Mouse (Mus musculus): Measurements from ENCODE around the gene Kmt2c.

DNA sequence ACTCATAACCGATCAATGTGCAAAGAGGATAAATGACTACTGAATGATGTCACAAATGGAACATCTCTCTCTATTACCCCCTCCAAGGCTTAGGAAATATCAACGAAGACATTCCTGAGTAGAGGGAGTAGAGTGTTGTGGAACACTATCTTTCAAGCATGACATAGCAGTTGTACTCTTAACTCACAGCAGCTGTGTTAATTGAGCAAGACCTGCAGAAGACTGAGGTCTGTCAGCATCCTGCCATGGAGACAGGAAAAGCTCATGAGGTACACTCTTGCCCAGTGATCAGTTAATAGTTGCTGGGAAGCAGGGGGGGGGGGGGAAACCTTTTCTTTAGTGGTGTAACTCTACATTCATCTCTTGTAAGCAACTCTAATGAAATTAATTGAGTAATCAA, 22.8 kb downstream of the Kmt2c start:
- TF ChIP-seq CTCF (IDR thresholded peaks at IDR 0.05; ENCODE audit: borderline replicate concordance, insufficient read depth, low read depth, low read length) (no peak), POLR2A (IDR thresholded peaks at IDR 0.05; ENCODE audit: borderline replicate concordance, insufficient read depth, low read length) (no peak)

All from cerebellum, adult 2 months (tissue).